Mouse (Mus musculus): ENCODE results near the gene A230050P20Rik.
A peak's percentile ranks its signal among the peaks of the same experiment; 100 is the strongest.

DNA sequence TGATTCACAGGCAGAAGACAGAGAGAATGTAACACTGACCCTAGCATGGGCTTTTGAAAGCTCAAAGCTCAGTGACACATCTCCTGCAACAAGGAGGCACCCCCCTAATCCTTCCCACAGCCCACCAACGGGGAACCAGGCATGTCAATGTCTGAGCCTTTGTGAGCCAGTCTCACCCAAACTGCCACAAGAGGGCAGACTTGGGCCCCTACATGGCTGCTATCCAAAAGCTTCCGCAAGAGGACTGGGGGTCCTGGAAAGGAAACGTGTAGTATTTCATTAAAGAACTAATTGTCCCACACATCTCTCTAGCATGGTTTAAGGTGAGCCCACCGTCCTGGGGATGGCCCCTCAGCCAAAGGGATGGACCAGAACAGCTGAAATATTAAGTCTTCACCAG lies 6.6 kb upstream of the A230050P20Rik start:
- TF ChIP-seq POLR2A (IDR thresholded peaks at IDR 0.05; ENCODE audit: low read depth, low read length) (no peak), CTCF (IDR thresholded peaks at IDR 0.05; ENCODE audit: extremely low read depth, insufficient read depth, insufficient read length, insufficient replicate concordance) (peak; percentile 24; the same call in 1 of the 2 replicates)
